Mouse (Mus musculus) gastrocnemius, postnatal 14 days (tissue): ENCODE measurements around the gene Gm20909. TPM values are rescaled to one million over a fixed set of nuclear protein-coding genes. Genes with fewer than 3 reads are reported as not detected.
"Not testable (repeated sequence)": the region's sequence is repeated elsewhere in the genome, so short reads cannot be mapped to it uniquely, and the experiment has no call there.

Experiments
- DNase-seq: peaks from one replicate; pipeline ENCODE4 v3.0.0; 2021; ENCODE audit warnings: mixed read lengths
- intact Hi-C: fragments of 180-260 bp; cut with DNase I; formaldehyde crosslinking; loops from one replicate; pipeline ENCODE4 v1.15.1; 2025; ENCODE audit warnings: low total_unique reads
- long read RNA-seq, 2 experiments: library from polyadenylated mRNA; stranded (forward); transcript quantifications; one replicate each; pipeline ENCODE4 v2.0.0; 2021
- total RNA-seq, 2 experiments: library from RNA; stranded (reverse); gene quantifications; 2 replicates each; pipeline ENCODE4 v1.2.3; 2021

Gene Gm20909
- not detected for total RNA-seq
- long read RNA-seq, experiment 1: 0 reads
- long read RNA-seq, experiment 2: 0 reads

- DNase-seq, intact Hi-C loops: not testable (repeated sequence)
These were observed at the start of gene Gm20909 for GRCm38 (mm10) chrY:21164270-21164669. Gm20909 (plus strand) TSS chrY:21164570.

Other genes with a start within 250 kb of the Gm20909 start
- not detected for gene Gm29866, start 170.9 kb upstream of the Gm20909 start, total RNA-seq
- gene Gm20865, start 77.0 kb downstream of the Gm20909 start, total RNA-seq: not detected